Mouse (Mus musculus): ENCODE measurements around the gene Amn1.

GRCm38 (mm10) chr6:149119853-149120252, 68.7 kb downstream of the Amn1 start:
- TF ChIP-seq CTCF (IDR thresholded peaks at IDR 0.05; ENCODE audit: control insufficient read depth, insufficient read depth, insufficient read length), result no peak
- no peak for TF ChIP-seq CEBPB (IDR thresholded peaks at IDR 0.05; ENCODE audit: low read depth)
- no peak for TF ChIP-seq MAX (IDR thresholded peaks at IDR 0.05)

Data from C2C12 (cell line).